Mouse (Mus musculus) thymus, adult 2 months (tissue): ENCODE results near the gene Gbf1. TPM values are rescaled to one million over a fixed set of nuclear protein-coding genes. Genes with fewer than 3 reads are reported as not detected.

Source experiments
- DNase-seq: peaks from one replicate; pipeline ENCODE4 v3.0.0; 2021
- H3K27ac ChIP-seq: fragments of 200-500 bp; 2 replicates; pipeline ENCODE4 v1.5.1; 2012; ENCODE audit warnings: low read length, control low read depth; ENCODE audit not compliant: control insufficient read depth, insufficient read depth
- H3K27me3 ChIP-seq: fragments of 200-500 bp; 2 replicates; pipeline ENCODE4 v1.6.1; 2012; ENCODE audit warnings: mild to moderate bottlenecking, low read length, moderate library complexity, mixed read lengths; ENCODE audit not compliant: control insufficient read depth, insufficient read depth
- H3K36me3 ChIP-seq: fragments of 200-500 bp; 2 replicates; pipeline ENCODE4 v1.6.1; 2012; ENCODE audit warnings: mild to moderate bottlenecking, low read length, moderate library complexity; ENCODE audit not compliant: control insufficient read depth, insufficient read depth
- H3K4me1 ChIP-seq: fragments of 200-500 bp; replicated peaks from 2 replicates; pipeline ENCODE4 v1.6.1; 2012; ENCODE audit warnings: low read length; ENCODE audit not compliant: control insufficient read depth, insufficient read depth
- H3K4me3 ChIP-seq: fragments of 200-500 bp; 2 replicates; pipeline ENCODE4 v1.5.1; 2012; ENCODE audit warnings: mild to moderate bottlenecking, low read length, control low read depth, moderate library complexity; ENCODE audit not compliant: control insufficient read depth, insufficient read depth
- CTCF ChIP-seq: fragments of 200-500 bp; IDR thresholded peaks from 2 replicates; pipeline ENCODE4 v1.5.1; 2012; ENCODE audit warnings: mild to moderate bottlenecking, control low read depth, low read length, moderate library complexity, borderline replicate concordance; ENCODE audit not compliant: control insufficient read depth, poor library complexity, insufficient read depth; ENCODE audit errors: extremely low read depth
- POLR2A ChIP-seq: fragments of 200-500 bp; IDR thresholded peaks from 2 replicates; pipeline ENCODE4 v1.6.1; 2012; ENCODE audit warnings: mild to moderate bottlenecking, low read length, control low read depth, moderate library complexity; ENCODE audit not compliant: control insufficient read depth, poor library complexity, insufficient read depth; ENCODE audit errors: extremely low read depth
- WGBS: fragments of 180-500 bp; shearing (Covaris S2); methylation state at CpG from one replicate; pipeline ENCODE4 v1.1.7; 2018; 5-methylcytosine and 5-hydroxymethylcytosine counted together
- polyA plus RNA-seq: library from polyadenylated mRNA; depleted of rRNA; stranded (reverse); fragments of >200 nt; gene quantifications from 2 replicates; pipeline ENCODE4 v1.2.3, GENCODE M21; 2012

The Gbf1 gene
- polyA plus RNA-seq, 1 experiment, result 113 TPM

DNA sequence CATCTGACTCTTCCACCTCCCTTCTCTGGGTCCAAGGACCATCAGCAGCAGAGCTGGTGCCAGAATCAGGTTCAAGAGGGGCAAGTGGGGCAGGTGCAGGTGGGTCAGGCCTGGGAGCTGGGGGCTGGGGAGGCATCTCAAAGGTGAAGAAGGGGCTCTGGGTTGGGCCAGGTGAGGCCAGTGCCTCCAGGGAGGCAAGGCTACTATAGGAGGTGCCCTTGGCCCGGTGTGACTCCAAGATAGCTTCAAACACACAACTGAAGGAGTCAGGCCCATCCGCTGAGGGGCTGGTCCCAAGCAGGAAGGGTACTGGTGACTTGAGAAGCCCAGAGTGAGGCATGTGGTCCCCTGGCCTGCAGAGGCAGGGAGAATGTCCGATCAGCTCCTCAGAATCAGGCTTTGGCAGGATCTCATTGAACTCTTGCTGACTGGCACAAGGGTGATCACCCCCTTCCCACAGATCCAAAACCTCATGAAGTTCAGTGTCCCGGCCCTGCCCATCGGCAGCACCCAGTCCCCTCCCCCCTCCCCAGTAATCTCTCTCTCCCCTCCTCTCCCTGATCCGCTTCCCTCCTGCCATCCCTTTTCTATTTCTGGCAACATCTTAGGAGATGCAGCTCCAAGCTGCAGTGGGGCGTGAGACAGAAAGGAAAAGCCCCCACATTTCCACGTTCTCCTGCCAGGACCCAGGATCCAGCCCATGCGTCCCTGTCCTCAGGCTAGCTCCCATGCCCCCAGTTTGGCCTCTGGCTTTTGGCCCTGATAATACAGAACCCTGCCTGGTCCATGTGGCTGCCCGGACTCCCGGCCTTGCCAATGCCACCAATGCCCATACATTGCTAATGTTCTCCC lies 170.1 kb downstream of the Gbf1 start:
- WGBS, result 76% methylated on average over 11 of the region's 11 CpGs
- peaks cover 15% of the 10 kb centered on the region for H3K4me1 ChIP-seq
- TF ChIP-seq CTCF (no peak), POLR2A (no peak)
- peaks cover 20% of the 10 kb centered on the region for H3K27me3 ChIP-seq
- DNase-seq, result no peak
- no peak overlapping the region for H3K4me3 ChIP-seq
- H3K27ac ChIP-seq, result no peak overlapping the region
- H3K36me3 ChIP-seq, result no peaks in the 10 kb centered on the region

DNA sequence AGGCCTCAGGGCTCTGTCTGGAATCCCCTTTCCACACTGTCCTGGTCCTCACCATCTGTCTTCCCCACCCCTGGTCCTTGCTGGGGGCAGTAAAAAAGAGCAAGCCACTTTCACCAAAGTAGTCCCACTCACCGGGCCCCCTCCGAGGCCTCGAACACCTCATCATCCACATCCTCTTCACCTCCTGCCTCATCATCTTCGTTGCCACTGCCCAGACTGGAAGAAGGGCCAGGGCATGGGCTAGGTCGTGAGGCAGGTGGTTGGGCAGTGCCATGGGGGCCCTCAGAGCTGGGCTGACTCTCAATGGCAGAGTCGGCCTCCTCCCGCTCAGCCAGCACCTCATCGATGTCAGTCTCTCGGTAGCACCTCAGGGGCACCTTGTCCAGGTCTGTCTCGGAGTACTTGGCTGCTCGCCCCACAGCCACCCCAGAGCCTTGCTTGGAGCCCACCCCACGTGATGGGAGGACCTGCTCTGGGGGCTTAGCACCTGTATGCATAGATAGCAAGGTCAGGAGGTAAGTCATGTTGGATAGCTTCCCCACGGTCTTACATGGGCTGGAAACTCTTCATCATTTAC lies 170.8 kb downstream of the Gbf1 start:
- no peak overlapping the region for H3K27ac ChIP-seq
- 82% methylated on average over 13 of the region's 13 CpGs for WGBS
- no peaks in the 10 kb centered on the region for H3K36me3 ChIP-seq
- TF ChIP-seq CTCF (no peak), POLR2A (no peak)
- H3K4me1 ChIP-seq, result peaks cover 15% of the 10 kb centered on the region
- H3K27me3 ChIP-seq, result peaks cover 17% of the 10 kb centered on the region
- H3K4me3 ChIP-seq, result no peak overlapping the region
- DNase-seq, result no peak

DNA sequence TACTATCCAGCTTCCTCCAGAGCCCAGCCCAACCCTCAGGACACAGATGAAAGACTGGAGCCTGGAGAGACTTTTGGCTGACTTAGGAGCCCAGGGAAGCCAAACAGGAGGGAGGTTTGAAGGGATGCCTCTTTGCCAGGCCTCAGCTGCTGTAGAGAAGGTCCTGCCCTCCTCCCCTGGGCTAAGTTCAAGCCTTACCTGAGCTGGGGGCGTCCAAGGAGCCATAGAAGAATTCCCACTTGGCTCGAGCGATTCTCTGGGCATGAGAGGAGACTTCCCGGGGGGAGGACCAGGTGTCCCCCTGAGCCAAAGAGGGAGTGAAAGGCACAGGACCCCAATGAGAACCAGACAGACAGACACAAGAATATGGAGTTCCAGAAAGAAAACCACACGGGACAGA lies 171.4 kb downstream of the Gbf1 start:
- Histone ChIP-seq H3K4me1 (peaks cover 13% of the 10 kb centered on the region), H3K27me3 (peaks cover 11% of the 10 kb centered on the region), H3K4me3 (no peak overlapping the region), H3K27ac (no peak overlapping the region), H3K36me3 (no peaks in the 10 kb centered on the region)
- TF ChIP-seq POLR2A, result no peak
- TF ChIP-seq CTCF, result no peak
- 77% methylated on average over 5 of the region's 5 CpGs for WGBS
- no peak for DNase-seq

DNA sequence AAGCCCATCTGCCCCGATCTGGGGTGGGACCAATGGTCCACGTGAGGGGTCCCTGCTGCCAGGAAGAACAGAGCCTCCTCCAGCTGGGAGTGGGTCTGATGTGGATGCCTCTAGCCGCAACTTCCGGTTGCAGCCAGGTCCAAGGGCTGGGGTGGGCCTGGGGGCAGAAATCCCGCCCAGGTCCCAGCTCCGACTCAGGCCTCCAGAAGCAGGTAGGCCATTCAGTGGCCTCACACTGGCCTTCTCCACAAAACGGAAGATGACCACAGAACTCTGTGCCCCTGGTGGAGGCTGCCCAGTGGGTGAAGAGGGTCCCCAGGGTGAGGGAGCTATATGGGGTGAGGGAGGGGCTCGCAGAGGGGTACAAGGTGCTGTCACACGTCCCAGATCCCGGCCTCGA lies 172.1 kb downstream of the Gbf1 start:
- TF ChIP-seq CTCF (no peak), POLR2A (no peak)
- DNase-seq, result no peak
- WGBS, result 85% methylated on average over 11 of the region's 11 CpGs
- peaks cover 6% of the 10 kb centered on the region for H3K27me3 ChIP-seq
- H3K4me1 ChIP-seq, result peaks cover 20% of the 10 kb centered on the region
- H3K4me3 ChIP-seq, result no peak overlapping the region
- H3K27ac ChIP-seq, result no peak overlapping the region
- no peaks in the 10 kb centered on the region for H3K36me3 ChIP-seq

DNA sequence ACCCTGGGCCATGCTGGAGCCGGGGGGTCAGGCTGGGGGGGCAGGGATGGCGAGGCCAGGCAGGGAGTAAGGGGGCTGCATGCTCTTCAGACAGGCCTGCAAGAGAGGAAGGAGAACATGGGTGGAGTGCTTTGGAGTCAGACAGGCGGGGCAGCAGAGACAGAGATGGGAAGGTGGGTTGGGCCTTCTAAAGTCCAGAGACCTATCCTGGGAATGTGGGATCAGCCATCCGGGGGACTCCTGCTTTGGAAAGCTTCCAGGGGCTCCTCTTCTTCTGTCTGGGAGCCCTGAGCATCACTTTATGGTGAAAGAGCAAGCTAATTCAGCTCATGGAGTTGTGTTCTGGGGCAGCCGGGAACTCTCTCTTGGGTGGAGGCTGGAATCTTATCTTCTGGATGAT lies 172.6 kb downstream of the Gbf1 start:
- H3K36me3 ChIP-seq, result no peaks in the 10 kb centered on the region
- peaks cover 21% of the 10 kb centered on the region for H3K4me1 ChIP-seq
- WGBS, result 81% methylated on average over 5 of the region's 5 CpGs
- TF ChIP-seq CTCF (no peak), POLR2A (no peak)
- DNase-seq, result no peak
- H3K27ac ChIP-seq, result no peak overlapping the region
- H3K27me3 ChIP-seq, result peaks cover 2% of the 10 kb centered on the region
- H3K4me3 ChIP-seq, result no peak overlapping the region

DNA sequence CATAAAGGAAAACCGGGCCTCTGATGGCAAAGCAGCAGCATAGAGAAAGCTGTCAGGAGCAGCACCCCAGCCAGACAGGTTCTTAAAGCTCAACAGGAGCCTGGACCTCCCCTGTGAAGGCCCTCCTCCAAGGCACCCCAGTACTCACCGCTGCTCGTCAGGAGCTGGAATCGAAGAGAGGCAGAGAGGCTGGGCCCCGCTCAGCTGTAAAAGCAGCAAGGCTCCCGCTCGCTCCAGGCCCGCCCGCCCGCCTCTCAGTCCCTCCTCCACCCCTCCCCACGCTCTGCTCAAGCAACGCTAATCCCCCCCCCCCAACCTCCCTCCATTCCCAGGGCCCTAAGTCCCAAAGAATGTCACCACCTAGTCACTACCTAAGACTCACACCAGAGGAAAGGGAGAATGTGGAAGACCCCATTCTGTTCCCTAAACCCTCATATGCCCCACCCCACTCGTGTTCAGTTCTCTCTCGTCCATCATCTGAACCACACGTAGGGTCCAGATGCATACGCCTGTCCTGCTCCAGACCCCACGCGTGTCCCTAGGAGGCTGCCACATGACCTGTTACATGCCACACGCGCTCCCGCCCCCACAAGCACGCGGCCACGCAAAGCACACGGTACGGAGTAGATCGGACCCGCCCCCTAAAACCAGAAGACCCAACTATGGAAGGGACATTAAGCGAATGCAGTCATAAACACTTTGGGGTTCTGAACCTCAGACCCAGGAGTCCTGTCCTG lies 173.9 kb downstream of the Gbf1 start:
- peaks cover 21% of the 10 kb centered on the region for H3K4me1 ChIP-seq
- H3K27me3 ChIP-seq, result no peaks in the 10 kb centered on the region; the same call in 1 of the 2 replicates
- TF ChIP-seq CTCF (no peak), POLR2A (no peak)
- no peak overlapping the region for H3K27ac ChIP-seq
- no peaks in the 10 kb centered on the region for H3K36me3 ChIP-seq
- DNase-seq, result no peak
- 24% methylated on average over 29 of the region's 29 CpGs for WGBS
- H3K4me3 ChIP-seq, result no peak overlapping the region
